Mouse (Mus musculus): ENCODE measurements around the gene Itga1. TPM values are rescaled to one million over a fixed set of nuclear protein-coding genes. Genes with fewer than 3 reads are reported as not detected.

Gene Itga1
- total RNA-seq, 2 experiments from 2014 or later, result 31.0 to 34.9 TPM

GRCm38 (mm10) chr13:115099381-115099780, 2.4 kb downstream of the Itga1 start:
- no peak for DNase-seq

- no peak for DNase-seq
Measured at GRCm38 (mm10) chr13:115098227-115098626, 3.5 kb downstream of the Itga1 start.

- DNase-seq, result no peak
Measured at GRCm38 (mm10) chr13:115096965-115097364, 4.8 kb downstream of the Itga1 start.

- peak; percentile 49 to 60 for DNase-seq
Measured at GRCm38 (mm10) chr13:115096216-115096615, 5.5 kb downstream of the Itga1 start.

GRCm38 (mm10) chr13:115095392-115095791, 6.4 kb downstream of the Itga1 start:
- no peak for DNase-seq

DNA sequence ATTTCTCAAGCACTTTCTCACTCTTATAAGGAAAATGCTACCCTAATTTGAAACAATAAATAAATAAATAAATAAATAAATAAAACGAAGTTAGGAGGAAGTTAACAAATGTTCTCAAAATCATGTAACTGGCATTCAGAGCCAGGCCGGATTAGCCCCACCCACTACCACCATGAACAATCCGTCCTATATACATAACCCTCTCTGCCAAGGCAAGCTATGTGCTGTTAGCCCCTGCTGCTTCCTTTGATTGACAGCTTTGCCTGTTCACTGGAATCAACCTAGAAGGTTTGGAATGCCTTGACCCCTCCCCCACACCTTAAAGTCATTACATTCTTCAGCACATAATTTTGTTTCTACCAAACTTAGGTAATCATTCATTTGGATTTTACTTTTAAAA, 10.3 kb downstream of the Itga1 start:
- no peak for DNase-seq

DNA sequence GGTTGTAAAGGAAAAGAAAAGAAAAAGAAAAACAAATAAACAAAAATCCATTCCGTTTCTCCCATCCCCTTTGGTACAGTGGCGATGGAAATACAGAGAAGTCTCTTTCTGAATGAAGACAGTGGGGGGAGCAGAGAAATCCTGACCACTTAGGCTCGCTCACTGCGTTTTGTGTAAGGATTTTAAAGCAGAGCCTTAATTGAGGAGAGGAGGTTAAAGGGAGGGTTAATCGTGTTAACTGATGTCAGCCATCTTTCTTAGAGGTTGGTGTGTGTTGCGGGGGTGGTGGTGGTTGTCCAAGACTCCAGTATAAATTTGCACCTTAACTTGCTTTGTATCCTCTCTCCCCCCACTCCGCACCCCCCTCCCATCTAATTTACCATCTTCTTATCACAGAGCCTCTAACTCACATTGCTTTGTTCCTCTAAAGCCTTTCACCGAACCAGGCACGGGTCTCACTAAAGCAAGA, 10.8 kb downstream of the Itga1 start:
- no peak for DNase-seq

GRCm38 (mm10) chr13:115090069-115090976, 11.4 kb downstream of the Itga1 start, which contains the start of gene Pelo:
TSS of gene Pelo (minus strand) at chr13:115090186.
- peak; percentile 96 to 98 for DNase-seq

DNA sequence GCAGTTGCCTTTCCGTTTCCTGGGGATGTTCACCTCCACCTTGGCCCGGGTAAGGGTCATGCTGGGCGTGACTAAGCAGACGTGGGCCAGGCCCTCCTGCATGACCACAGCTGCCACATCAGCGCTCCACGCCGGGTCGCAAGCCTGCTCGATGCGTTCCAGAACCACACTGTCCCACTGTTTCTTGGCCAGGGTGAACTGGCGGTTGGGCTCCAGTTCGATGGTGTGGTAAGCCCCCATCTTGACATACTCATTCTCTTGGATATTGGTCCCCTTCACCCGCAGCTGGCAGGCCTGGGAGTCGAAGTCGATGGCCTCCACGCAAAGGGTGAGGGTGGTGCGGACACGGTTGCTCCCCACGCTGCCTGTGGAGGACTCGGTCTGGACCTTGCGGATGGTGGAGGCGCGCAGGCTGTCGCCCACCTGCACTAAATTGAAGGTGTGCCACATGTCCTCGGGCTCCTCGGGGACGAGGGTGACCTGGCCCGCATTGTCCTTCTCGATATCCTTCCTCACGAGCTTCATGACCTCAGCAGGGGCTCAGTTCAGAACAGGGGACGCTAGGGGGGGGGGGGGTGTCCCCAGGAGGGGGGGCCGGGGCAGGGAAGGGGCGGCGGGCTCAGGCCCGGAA, 12.3 kb downstream of the Itga1 start:
- peak in 1 of 2 experiments; percentile 43 for DNase-seq

DNA sequence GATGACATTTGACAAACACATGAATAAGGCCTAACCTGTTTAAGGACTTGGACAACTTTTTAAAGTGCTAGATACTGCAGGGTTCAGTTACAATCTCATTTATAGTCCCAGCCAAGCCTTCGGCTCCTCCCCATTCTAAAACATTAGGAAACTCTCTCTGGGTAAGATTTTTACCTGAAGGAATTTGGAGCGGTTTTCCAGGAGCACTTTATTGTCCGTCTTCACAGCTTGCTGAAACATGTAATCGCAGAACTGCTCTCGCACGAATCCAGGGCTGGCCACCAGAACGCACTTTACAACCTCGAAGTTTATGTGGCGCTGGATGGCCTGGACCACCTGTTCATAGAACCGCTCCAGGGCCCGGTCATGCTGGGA, 12.8 kb downstream of the Itga1 start:
- DNase-seq, result no peak

- DNase-seq, result no peak
Measured at GRCm38 (mm10) chr13:115085974-115086373, 15.8 kb downstream of the Itga1 start.

- DNase-seq, result no peak
Measured at GRCm38 (mm10) chr13:115082339-115082738, 19.4 kb downstream of the Itga1 start.

DNA sequence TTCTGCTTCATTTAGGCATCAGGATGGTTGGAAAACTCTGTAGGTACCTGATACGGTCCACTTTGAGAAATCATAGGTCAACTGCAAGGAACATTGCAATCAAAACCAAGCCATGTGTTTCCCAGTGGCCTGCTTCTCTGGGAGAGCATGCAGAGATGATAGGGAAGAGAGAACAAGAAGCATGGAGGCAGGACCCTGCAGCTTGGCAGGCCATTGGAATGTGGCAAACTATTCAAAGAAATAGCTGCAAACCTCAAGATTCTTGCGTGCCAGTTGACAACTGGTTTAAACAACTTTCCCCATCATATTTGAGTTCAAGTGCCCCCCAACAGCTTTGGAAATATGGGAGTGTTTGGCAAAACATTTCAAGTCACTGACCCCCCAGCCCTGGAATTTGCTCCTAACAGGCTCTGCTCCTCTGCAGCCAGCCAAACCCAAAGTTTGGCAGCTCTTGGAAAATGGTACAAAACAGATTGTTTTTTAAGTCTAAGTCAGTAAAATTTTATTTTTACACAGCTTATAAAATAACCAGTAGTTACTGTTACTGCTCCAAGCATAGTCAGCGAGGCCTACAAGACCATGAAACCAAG, 21.7 kb downstream of the Itga1 start:
- DNase-seq, result no peak

DNA sequence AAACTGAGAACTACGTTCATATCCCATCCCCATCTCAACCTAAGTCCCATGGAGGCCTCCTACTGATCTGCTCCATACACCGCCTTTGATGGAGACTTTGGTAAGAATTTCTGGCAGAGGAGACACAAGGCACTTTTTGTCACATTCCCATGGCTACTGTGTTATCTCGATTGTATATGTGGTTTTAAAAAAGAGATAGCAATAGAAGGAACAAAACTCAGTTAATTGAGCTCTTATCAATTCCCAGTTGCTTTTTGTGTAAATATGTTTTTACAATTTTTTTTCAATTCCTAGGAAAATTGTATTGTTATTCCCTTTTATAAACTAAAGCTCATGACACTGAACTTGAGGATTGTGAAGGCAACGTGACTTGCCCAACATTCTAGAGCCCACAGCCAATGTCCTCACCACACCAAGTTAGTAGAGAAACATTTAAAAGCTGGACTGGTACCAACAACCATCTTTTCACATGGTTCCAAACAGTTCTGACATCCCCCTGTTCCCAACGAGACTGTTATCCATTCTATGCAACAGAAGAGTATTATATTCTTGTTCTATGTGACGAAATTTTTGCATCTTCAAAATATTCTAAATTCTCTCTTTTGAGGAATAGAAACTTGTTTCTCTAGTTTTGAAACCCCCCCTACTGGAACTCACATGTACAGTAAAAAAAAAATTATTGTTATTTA, 22.6 kb downstream of the Itga1 start:
- DNase-seq, result no peak

- DNase-seq, result peak in 1 of 2 experiments; percentile 67
Measured at GRCm38 (mm10) chr13:115077346-115078134, 24.2 kb downstream of the Itga1 start.

GRCm38 (mm10) chr13:115072386-115072785, 29.4 kb downstream of the Itga1 start:
- no peak for DNase-seq

DNA sequence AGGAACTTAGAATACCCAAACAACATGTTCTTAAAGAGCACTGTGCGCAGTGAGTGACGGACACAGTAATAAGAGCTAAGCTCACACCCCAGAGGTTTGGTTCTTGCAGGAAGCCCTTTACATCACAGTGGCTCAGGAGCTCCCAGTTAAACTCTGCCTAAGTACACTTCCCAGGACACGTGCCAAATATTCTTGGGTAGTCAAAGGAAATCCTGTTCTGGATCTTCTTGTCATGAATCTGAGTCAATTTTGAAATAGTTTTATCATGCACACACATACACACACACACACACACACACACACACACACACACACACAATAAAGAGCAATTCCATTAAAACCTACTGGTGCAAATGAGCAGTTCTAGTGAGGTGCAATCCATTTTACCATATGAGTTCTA, 30.3 kb downstream of the Itga1 start:
- DNase-seq, result peak in 1 of 2 experiments; percentile 61

DNA sequence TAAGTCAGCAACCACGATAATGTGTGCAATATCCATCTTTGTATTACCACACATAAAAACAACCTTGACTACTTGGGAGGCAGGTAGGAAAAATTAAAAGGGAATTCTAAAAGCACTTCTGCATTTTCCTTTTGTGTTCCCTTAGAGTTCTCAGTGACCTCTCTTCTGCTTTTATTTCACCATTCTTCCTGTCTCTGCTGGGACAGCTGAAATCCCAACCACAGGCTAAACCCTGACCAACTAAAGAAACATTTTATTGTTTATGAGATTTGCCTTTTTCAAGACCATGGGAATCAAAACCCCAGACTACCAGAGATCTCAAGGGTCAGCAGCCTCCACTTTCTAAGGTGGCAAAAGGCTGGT, 33.8 kb downstream of the Itga1 start:
- no peak for DNase-seq

GRCm38 (mm10) chr13:115067324-115067967, 34.3 kb downstream of the Itga1 start:
- no peak for DNase-seq

GRCm38 (mm10) chr13:115057555-115057954, 44.2 kb downstream of the Itga1 start:
- no peak for DNase-seq

DNA sequence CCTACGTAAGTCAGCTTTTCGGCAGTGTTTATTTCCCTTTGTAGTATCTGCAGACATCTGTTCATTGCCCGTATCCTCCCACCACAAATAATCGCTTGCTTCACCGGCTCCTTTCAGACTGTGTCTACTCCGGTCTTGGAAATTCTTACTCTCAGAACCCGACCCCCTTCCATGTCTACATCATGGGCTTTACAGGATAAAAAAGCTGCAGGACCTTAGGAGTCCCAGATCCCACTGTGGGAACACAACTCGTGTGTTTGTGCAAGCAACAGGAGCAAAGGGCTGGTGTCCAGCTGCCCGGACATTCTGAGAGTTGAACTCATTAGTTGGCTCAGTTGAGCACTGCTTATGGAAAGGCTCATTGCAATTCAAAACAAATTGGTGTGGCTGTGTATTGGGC, 47.0 kb downstream of the Itga1 start:
- DNase-seq, result peak in 1 of 2 experiments; percentile 42

Measured in heart, adult 18-20 months (tissue).